Mouse (Mus musculus): ENCODE results near the gene Rbfox1.

Gene Rbfox1

DNA sequence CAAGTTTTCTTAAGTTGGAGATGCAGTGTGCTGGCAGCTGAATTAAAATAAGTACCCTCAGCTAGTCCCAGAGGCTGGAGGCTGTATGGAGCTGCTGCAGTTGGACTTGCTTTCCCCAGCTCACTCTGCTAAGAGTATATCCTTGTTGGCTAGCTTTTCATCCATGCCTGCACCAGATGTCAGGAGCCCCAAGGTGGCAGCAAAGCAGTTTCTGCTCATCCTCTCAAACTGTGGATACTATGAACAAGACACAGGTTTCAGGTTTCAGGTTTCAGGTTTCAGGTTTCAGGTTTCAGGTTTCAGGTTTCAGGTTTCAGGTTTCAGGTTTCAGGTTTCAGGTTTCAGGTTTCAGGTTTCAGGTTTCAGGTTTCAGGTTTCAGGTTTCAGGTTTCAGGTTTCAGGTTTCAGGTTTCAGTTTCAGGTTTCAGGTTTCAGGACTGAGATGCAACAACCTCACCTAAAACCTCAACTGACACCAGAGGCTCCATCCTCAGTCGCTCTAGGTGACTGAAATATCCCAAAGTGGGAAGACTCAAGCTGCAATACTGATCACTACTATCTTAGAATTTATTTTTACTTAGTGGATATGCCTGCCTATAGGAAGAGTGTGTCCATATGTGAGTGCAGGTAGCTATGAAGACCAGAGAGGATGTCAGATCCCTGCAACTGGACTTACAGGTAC lies 801.1 kb downstream of the Rbfox1 start:
- DNase-seq (ENCODE audit: low spot score) = no peak

DNA sequence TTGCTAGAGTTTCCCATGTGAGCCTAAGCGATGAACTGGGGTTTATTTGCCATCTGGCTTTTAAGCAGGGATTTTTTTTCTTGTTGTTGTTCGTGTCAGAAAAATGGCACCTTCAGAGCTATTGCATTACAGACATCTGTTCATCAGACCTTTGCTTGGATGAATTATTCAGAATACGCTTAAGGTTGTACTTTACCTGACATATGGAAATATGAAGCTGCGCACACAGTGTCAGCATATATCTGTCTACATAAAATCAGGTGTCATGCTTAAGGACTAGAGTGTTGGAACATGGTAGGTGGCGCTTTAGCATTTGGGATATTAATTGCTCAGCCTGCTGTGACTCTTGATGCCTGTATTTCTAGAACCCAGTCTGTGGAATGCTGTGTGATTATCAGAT lies 819.7 kb downstream of the Rbfox1 start:
- DNase-seq (ENCODE audit: low spot score) = no peak

DNA sequence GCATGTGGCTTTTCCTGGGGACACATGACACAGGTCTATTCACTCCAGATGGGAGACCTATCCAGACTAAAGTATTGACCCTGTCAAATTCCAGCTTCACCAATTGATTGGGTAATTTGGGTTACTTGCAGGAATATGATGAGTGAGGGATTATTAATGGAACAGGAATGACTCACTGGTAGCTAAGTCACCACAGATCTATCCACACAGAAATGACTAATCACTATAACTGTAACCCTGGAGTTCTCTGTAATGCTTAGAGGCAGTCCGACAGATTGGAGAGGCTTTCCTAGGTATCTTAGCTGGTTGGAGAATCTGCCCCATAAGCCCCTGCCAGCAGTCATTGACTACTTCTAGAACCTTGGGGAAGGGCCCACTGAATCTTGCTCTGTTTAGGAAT lies 827.2 kb downstream of the Rbfox1 start:
- no peak for DNase-seq (ENCODE audit: low spot score)

DNA sequence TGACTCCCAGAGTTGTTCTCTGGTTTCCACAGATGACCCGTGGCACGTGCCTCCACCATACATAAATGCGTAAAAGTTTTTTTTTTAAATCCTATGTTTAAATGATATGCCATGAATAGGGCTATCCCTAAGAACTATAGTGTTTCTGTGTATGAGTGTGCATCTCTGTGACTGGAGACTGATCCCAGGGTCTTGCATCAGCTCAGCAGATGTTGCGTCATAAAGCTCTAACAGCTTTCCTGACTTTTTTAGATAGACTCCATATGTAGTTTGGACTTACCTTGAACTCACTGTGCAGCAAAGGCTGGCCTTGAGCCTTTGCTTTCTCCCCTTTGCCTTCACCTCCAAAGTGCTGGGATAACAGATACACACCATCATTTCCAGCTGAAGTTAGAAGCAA lies 830.1 kb downstream of the Rbfox1 start:
- DNase-seq (ENCODE audit: low spot score) = no peak

DNA sequence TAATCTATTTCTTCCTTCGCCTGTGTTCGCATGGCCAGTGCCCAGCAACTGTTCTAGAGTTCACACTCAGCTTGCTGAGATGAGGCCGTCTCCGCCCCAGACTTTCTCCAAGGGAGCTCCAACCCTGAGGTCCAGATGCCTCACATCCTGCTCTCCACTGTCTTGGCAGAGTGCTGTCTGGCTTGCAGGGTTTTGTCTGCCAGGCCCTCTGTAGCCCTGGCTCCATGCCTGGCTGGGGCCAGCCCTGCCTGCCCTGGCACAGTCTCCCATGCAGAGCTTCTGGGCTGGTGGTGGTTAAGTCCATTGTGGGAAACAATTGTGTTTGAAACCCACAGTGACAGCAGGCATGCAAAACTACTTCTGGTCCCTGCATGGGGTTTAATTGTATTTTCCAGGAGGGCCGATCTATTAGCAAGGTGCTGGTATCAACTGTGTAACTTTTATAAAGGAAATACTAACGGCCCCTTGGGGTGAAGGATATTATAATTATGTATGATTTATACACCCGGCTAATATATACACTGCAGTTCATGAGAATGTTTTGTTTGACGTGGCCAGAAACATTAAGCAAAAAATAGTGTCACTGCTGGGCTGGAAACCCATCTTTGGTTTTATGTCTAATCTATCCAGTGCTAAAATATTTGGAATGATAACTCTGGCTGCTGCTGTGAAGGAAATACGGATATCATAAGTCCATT lies 831.2 kb downstream of the Rbfox1 start:
- DNase-seq (ENCODE audit: low spot score) = no peak

DNA sequence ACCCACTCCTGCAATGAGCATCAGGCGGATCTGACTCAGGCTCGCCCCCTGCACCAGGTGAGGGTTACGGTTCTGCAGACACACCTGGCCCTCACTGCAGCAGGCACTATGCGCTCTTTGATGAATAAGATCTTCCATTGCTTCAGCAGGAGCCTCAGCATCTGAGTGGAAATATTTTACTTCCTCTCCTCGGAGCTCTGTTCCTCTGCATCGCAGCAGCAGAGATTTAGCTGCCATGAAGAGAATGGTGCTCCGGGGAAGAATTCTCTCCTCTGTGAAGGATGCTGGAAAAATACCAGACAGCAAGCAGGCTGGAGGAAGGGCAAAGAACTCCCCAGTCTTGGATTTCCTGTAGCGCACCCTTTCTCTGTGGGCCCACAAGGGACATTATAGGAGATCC lies 833.9 kb downstream of the Rbfox1 start:
- no peak for DNase-seq (ENCODE audit: low spot score)

DNA sequence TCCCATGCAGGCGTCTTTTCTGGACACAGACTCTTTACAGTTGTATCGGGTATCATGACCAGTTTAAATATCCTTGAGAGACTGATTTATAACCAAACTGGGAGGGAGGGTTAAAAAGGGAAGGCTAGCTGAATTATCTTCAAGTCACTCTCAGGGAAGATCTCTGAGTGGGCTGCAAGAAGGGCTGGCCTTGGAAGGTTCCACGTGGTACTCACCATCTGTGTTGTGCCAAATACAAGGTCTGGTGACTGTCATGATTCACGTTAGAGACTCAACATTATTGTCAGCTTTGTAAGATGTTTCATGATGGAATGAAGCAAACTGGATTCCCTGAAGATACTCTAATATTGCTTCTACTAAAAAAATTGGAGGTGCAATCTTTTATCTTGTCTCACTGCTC lies 847.5 kb downstream of the Rbfox1 start:
- DNase-seq (ENCODE audit: low spot score) = no peak

DNA sequence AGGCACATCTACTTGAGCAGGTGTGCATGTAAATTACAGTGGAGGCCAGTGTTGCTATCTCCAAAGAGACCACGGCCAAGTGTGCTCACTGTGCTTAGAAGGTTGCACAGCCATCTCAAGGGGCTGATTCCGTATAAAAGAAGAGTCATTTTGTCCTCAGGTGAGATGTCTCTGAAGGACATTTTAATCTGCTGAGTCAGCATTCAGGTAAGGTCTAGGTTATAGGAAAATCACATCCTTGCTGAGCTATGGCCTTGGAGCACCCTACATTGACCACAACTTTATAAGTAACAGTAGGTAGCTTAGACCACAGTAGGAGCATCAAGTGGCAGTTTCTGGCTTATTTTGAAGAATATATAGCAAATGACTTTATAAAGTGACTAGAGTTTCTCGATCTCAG lies 848.3 kb downstream of the Rbfox1 start:
- DNase-seq (ENCODE audit: low spot score) = no peak

DNA sequence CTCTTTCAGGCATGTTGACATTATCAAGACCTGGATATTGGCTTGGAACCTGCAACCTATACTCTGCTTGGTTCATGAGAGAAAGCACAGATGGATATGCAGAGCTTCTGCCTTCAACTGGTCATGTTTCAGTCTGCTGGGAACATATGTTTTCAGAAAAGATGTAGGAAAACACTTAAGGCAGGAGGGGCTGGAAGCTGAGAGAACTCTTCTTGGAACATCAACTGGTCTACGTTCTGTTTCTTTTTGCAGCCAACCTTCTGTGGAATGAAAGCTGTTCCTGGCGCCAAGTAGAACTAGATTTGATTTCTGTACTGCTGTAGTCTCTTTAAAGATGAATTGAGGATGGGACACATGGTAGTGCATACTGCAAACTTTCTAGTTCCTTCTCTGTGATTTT lies 851.4 kb downstream of the Rbfox1 start:
- DNase-seq (ENCODE audit: low spot score) = peak; percentile 44

DNA sequence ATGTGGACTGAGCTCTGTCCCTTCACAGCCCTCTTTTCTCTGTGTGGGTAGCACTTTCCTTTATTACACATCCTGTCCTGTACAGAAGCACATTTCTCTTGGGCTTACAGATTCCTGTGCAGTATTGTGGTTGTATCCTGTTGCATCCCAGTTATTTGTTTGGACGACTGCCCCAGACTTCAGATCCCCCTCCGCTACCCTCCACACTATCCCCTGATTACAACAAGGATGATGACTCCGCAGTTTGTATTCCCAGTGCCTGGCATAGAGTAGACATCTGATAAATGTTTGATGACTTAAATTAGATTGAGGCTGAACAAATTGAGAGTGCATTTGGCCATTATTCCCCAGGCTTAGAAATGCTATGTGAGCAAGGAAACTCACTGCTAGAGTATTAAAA lies 851.8 kb downstream of the Rbfox1 start:
- DNase-seq (ENCODE audit: low spot score) = no peak

DNA sequence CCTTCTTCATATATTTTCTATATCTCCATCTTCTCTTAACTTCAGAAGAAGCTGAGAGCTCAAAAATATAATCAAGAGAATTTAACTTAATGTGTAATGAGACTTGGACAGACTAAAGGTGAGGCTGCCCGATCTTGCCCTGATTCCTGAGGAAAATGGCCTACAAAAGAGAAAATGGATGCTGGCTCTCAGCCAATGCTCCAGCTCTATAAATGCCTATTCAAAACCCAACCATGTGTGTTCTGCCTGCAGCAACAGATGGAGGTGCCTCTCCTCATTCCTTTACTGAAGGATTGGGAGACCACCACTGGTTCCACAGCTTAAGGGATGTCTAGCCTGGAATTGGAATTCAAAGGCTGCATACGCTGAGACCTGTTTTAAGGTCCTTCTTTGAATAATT lies 861.0 kb downstream of the Rbfox1 start:
- DNase-seq (ENCODE audit: low spot score) = no peak

DNA sequence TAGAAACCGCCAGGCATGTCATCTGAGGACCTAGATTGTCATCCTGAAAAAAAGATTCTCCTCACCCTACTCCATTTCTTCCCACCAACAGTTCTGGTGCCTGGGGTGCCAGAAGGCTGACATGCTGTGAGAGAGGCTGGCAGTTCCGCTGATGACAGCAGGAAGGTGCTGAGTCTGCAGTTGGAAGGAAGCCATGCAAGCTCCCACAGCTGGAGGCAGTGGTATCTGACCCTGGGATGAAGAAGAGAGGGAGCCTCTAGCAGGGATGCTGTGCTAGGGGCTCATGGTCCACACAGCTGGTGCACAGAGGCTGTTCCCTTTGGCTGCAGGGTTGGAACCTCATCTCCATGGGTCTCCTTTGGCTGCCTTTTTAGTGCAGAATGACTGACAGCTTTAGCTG lies 865.3 kb downstream of the Rbfox1 start:
- no peak for DNase-seq (ENCODE audit: low spot score)

DNA sequence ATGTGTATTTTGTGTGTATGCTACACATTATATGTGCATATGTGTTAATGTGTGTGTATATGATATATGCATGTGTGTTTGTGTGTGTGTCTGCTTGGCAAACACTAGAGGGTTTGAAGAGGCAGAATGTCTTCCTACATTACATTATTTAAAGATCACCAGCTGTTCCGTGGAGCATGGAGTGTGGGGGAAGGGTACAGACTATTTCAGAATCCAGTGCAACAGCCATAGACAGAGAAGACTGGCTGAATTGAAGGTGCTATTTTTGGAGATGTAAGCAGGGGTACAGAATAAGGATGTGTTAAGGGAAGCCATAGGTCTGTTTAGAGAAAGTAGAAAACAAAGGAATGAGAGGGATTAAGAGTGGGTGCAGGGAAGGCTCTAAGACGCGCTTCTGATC lies 869.7 kb downstream of the Rbfox1 start:
- DNase-seq (ENCODE audit: low spot score) = peak; percentile 44

DNA sequence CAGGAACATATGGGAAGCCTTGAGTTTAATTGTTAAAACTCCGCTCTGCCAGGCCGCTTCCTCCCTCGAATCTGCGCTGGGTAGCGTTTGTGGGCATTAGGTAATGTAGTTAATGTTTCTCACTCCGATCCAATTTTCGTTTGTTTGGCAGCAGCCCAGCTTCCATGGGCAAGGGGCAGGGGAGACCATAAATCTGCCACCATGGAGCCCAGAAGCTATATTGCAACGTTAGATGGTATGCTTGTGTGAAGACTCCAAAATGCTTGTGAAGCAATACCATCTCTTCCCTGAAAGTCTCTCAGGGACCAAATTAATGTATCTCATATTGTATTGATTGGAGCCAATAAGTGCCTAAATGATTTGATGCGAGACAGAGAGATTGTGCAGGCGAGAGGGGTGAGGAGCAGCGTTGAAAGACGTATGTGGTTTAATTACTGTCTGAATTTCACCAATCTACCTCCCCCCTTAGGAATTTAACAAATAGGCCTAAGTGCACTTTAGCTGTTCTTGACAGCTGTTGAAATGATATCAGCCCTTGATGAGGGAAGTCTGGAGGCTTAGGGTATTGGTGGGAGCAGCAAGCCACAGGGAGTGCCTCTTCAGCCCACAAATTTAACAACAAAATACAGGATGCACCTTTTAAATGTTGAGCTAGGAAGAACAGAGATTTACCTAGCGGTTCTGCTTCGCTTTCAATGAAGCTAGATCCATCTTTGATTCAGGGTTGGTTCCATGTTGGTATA lies 884.5 kb downstream of the Rbfox1 start:
- DNase-seq (ENCODE audit: low spot score) = no peak

DNA sequence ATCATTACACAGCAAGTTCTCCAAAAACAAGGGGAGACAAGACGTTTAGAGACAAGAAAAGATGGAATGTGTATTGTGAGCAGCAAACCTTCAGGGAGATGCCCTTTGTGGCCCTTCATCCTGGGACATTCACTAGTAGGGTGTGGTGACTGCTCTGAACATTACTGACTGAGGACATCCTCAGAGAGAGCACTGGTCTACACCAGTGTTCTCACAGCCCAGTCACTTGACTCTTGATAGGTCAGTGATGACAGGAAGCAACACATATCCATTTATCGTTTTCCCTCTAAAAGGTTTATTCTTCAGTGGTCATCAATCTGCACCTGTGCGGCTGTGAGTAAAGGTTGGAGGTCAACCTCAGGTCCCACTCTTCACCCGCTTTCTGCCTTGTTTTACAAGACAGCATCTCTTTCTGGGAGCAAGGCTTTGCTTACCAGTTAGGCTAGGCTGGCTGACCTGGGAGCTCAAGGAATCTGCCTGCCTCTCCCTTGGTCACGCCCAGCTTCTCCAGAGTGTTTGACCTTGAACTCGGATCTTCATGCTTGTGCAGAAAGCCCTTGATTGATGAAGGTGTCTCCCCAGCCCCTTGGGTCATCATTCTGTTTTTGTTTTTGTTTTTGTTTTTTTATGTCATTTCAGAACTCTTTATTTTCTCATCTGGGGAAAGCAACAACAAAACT lies 892.5 kb downstream of the Rbfox1 start:
- DNase-seq (ENCODE audit: low spot score) = no peak

DNA sequence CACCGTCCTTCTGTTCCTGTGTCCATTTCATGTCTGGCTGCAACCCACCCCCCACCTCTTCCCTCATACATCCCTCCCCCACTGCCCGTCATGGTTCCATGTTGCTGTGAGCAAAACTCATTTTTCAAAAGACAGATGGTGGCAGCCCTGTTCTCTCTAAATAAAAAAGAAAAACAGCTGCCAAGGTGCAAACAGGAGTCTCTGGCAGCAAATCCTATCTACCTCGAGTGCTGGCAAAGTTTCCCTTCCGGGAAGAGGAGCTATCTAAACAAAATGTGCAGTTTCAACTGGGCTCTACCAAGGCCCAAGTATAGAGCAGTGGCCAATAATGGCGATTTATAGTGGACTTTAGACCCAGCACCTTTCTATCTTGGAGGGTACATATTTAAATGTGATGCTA lies 899.0 kb downstream of the Rbfox1 start:
- no peak for DNase-seq (ENCODE audit: low spot score)

DNA sequence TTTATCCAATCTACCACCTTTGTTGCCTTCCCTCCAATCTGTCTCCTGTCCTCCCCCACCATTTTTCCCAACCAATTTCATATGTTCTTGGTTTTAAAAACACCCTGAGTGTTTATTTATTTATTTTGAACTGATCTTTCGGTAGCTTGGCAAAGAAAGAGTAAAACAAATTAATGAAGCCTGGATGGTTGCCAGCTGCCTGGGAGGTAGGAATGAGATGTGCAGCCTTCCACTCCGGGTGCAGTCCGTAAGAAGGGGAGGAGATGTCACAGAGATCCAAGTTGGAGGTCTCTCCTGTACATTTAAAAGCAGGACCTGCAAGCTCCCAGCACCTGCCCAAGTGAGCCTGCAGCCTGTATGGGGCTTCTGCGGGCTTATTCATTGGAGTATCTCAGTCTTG lies 899.9 kb downstream of the Rbfox1 start:
- no peak for DNase-seq (ENCODE audit: low spot score)

DNA sequence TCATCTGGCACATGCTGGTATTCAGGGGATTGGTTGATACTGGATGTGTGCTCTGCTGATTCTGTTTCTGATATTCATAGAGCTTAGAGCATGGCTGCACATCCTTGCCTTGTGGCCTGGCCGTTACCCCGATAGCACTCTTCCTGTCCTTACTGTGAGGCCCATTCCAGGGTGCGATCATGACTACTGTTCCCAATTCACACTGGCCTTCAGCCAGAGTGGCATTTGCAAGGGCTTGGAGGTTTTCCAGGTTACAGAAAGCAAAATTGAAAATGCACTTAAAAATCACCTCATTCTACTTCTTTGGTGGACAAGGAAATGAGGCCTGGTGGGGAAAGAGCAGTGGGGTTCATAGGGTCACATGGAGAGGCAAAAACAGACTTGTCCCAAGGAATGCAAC lies 906.1 kb downstream of the Rbfox1 start:
- DNase-seq (ENCODE audit: low spot score) = no peak

DNA sequence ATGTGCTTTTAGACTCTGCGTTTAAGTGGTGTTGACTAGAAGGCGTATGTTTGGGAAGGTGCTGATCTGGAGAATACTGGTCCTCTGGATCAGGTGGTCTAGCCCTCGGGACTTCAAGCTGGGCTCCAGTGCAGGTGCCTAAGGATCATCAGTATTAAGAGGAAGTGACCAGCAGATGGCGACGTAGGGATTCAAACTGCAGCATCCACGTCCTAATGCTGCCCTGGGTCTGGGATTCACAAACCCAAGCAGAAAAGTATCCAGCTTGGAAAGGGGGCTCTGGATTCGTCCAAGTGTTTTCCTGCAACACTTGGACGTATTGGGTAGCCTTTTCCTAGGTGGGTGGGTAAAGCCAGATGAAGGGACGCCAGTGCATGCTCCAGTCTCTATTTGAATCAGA lies 906.5 kb downstream of the Rbfox1 start:
- DNase-seq (ENCODE audit: low spot score) = peak; percentile 57

DNA sequence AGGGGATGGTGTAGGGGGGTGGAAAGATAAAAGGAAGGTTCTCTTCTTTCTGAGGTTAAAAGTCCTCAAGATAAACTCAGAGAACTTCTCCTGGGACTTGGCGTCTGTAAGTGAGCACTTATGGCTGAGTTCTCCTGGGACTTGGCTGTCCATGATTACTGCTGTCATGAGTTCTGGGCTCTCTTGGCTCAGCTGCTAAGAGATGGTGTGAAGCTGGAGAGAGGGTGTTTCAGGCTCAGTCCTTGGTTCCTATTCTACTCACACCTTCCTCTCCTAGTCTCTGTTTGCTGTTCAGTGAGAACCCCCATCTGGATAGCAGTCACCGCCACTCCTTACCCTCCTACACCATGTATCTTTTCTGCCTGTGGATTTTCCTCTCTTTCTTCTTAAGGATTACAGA lies 921.1 kb downstream of the Rbfox1 start:
- no peak for DNase-seq (ENCODE audit: low spot score)

DNA sequence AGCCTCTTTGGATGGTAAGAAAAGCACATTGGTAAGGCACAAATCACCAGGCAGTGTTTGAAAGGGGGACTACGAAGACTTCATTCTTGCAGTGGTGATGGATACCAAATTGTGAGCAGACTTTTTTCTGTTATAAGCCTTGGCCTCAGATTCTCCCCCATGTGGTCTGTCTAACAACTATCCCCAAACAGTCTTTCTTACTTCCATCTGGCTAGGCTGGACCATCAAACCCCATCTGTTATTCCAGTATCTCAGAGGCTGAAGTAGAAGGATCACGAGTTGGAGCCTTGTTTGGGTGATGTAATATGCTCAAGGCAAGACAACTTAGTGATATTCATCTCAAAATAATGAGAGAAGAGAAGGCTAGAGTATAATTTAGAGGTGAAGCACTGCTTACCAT lies 922.7 kb downstream of the Rbfox1 start:
- DNase-seq (ENCODE audit: low spot score) = no peak

DNA sequence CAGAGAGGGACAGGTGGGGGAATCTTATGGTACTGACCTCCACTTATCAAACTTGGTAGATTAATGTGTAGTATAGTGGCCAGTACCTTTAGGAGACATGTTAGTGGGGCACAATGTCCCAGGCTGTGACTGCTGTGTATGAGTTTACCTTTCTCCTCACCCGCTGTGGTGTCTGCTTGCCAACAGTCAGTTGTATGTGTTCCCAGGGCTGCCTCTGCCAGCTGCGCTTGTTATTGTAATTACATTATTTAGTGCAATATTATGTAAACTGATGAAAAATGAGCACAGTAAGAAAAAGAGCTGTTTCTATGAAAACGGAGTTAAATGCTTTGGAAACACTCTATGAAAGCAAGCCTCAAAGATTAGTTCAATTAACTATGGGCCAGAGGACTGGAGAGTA lies 928.7 kb downstream of the Rbfox1 start:
- no peak for DNase-seq (ENCODE audit: low spot score)

DNA sequence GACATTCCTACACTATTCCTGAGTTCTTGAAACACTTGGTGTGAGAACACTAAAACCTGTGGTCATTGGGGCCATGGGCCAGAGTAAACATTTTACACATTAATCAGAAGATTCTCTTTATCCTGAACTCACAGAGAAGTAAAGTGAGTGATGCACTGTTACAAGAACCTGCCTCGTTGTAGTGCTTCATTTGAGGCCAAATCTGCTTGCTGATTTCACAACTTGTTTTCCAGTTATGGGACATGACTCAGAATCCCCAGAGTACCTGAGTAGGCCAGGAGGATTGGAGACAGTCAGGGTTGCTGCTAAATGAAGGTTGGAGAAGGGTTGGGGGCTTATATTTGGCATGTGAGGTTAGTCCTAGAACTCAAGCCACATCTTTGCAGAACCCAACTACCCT lies 936.6 kb downstream of the Rbfox1 start:
- DNase-seq (ENCODE audit: low spot score) = no peak

Data from left cerebral cortex, adult 11 months (tissue).